7 mouse cellular contexts compared by ENCODE assay signal in genomic region chrX:105120275-105121226, GRCm38 (mm10). TPM values are rescaled to one million over a fixed set of nuclear protein-coding genes. Genes with fewer than 3 reads are reported as not detected.
A peak's percentile ranks its signal among the peaks of the same experiment; 100 is the strongest.
DNase-seq lines count a peak whose midpoint lies in the region; ATAC-seq lines count a peak whose summit lies in the region.

Magee1 (plus strand) TSS chrX:105120378.

- peak; percentile 66 for ATAC-seq in intestine, embryonic 16.5 days

- 15% methylated on average over 65 of the region's 65 CpGs for WGBS in intestine, embryonic 16.5 days

- no peaks in the 10 kb centered on the region for H3K4me1 ChIP-seq in intestine, embryonic 16.5 days (ENCODE audit: control insufficient read depth, insufficient read depth, low read length)

- H3K27ac ChIP-seq in intestine, embryonic 16.5 days (ENCODE audit: low read length): no peak within 1 kb of the TSS

- peak within 1 kb of the TSS; percentile 67 for H3K9ac ChIP-seq in intestine, embryonic 16.5 days (ENCODE audit: low read depth, low read length)

- H3K36me3 ChIP-seq in intestine, embryonic 16.5 days (ENCODE audit: control insufficient read depth, insufficient read depth, low read length): no peaks in the 10 kb centered on the region

- peaks cover 24% of the 10 kb centered on the region for H3K27me3 ChIP-seq in intestine, embryonic 16.5 days (replicated peaks; ENCODE audit: control insufficient read depth, insufficient read depth, low read length)

- intact Hi-C loops in left cerebral cortex, postnatal 25 days (cut with DNase I): no loop called here

- peak within 1 kb of the TSS; percentile 84 for H3K4me2 ChIP-seq in intestine, embryonic 16.5 days (ENCODE audit: low read depth, low read length)

- no peaks in the 10 kb centered on the region for H3K9me3 ChIP-seq in intestine, embryonic 16.5 days (ENCODE audit: control insufficient read depth, low read length)

- peak; percentile 81 for DNase-seq in adrenal gland, postnatal 10 days
- DNase-seq in embryo, embryonic 11.5 days (ENCODE audit: low read depth, low spot score): peak; percentile 37
- DNase-seq in gastrocnemius, postnatal 4 days (ENCODE audit: low spot score in 2 of 2): peak; percentile 52 to 61
- DNase-seq in left cerebral cortex, postnatal 25 days (ENCODE audit: low spot score in 2 of 2): peak; percentile 83 to 92
- DNase-seq in mesoderm, embryonic 11.5 days (ENCODE audit: low read depth, low spot score): peak; percentile 66
- peak; percentile 77 for DNase-seq in right cerebral cortex, postnatal 36 days (ENCODE audit: low spot score in 2 of 2)

- peak within 1 kb of the TSS; percentile 56 for H3K4me3 ChIP-seq in intestine, embryonic 16.5 days (ENCODE audit: low read length)

RNA-seq across cellular contexts. Expression of gene Magee1, which starts in this region (rescaled TPM):
- 10 to 100 TPM; 10.4 to 14.6 TPM for total RNA-seq in adrenal gland, postnatal 10 days (2021)
- 10 to 100 TPM in 1 of 2 experiments, 1 to 10 TPM in 1; 9.8 to 10.4 TPM for total RNA-seq in gastrocnemius, postnatal 4 days (2021)
- 13.4 and 14.0 TPM in 2 replicates for polyA plus RNA-seq in intestine, embryonic 16.5 days (2015; fragmentation: Nextera tagmentation; extraction: Ambion mirVana)
- 100 to 1,000 TPM; 144 to 147 TPM for total RNA-seq in left cerebral cortex, postnatal 25 days (2021)

Comparison
In these comparisons a context has a peak if more than half of its experiments do, and no peak if none do; other contexts are left out.
1. RNA of gene Magee1 (total RNA-seq): 144 to 147 TPM in left cerebral cortex, postnatal 25 days; 10.4 to 14.6 TPM in adrenal gland, postnatal 10 days and 9.8 to 10.4 TPM in gastrocnemius, postnatal 4 days; every median in the first group is over 4 times any median in the second.
2. DNase-seq: peak in every context shown above with its lines; median percentile 88 in left cerebral cortex, postnatal 25 days; 81 in adrenal gland, postnatal 10 days; 77 in right cerebral cortex, postnatal 36 days; 66 in mesoderm, embryonic 11.5 days; 56 in gastrocnemius, postnatal 4 days; 37 in embryo, embryonic 11.5 days.